Mouse (Mus musculus): ENCODE measurements around the gene Stx12. TPM values are rescaled to one million over a fixed set of nuclear protein-coding genes. Genes with fewer than 3 reads are reported as not detected.

Stx12 gene
- polyA plus RNA-seq, 1 experiment from 2014 or later: 164 TPM

- Histone ChIP-seq H3K27me3 (replicated peaks; ENCODE audit: control insufficient read depth, insufficient read depth, low read length) (no peaks in the 10 kb centered on the region), H3K4me3 (replicated peaks; ENCODE audit: low read length) (no peak overlapping the region), H3K36me3 (ENCODE audit: control insufficient read depth, insufficient read depth) (peaks cover 30% of the 10 kb centered on the region), H3K4me2 (ENCODE audit: low read length) (no peak overlapping the region), H3K9me3 (ENCODE audit: control insufficient read depth, low read length) (no peaks in the 10 kb centered on the region), H3K9ac (replicated peaks; ENCODE audit: low read depth, low read length) (no peak overlapping the region), H3K27ac (ENCODE audit: low read length) (no peak overlapping the region), H3K4me1 (replicated peaks; ENCODE audit: control insufficient read depth, insufficient read depth, low read length) (no peaks in the 10 kb centered on the region)
- ATAC-seq: no peak
- 90% methylated on average over 6 of the region's 6 CpGs for WGBS
These were observed 27.8 kb upstream of the Stx12 start for GRCm38 (mm10) chr4:132912156-132912555.

- Histone ChIP-seq H3K36me3 (ENCODE audit: control insufficient read depth, insufficient read depth) (peaks cover 33% of the 10 kb centered on the region), H3K4me1 (replicated peaks; ENCODE audit: control insufficient read depth, insufficient read depth, low read length) (no peaks in the 10 kb centered on the region), H3K9me3 (ENCODE audit: control insufficient read depth, low read length) (no peaks in the 10 kb centered on the region), H3K9ac (replicated peaks; ENCODE audit: low read depth, low read length) (no peak overlapping the region), H3K27ac (ENCODE audit: low read length) (no peak overlapping the region), H3K4me3 (replicated peaks; ENCODE audit: low read length) (no peak overlapping the region), H3K27me3 (replicated peaks; ENCODE audit: control insufficient read depth, insufficient read depth, low read length) (no peaks in the 10 kb centered on the region), H3K4me2 (ENCODE audit: low read length) (no peak overlapping the region)
- 92% methylated on average over 5 of the region's 5 CpGs for WGBS
- ATAC-seq: no peak
These were observed 21.6 kb upstream of the Stx12 start for GRCm38 (mm10) chr4:132905843-132906360.

GRCm38 (mm10) chr4:132904765-132905309 is 20.5 kb upstream of the Stx12 start:
- H3K27ac ChIP-seq (ENCODE audit: low read length): no peak overlapping the region
- WGBS: 86% methylated on average over 9 of the region's 9 CpGs
- no peak for ATAC-seq

GRCm38 (mm10) chr4:132904071-132904470 is 19.8 kb upstream of the Stx12 start:
- WGBS: 93% methylated on average over 2 of the region's 2 CpGs
- no peak for ATAC-seq
- Histone ChIP-seq H3K27me3 (replicated peaks; ENCODE audit: control insufficient read depth, insufficient read depth, low read length) (no peaks in the 10 kb centered on the region), H3K4me1 (replicated peaks; ENCODE audit: control insufficient read depth, insufficient read depth, low read length) (no peaks in the 10 kb centered on the region), H3K36me3 (ENCODE audit: control insufficient read depth, insufficient read depth) (peaks cover 21% of the 10 kb centered on the region), H3K9ac (replicated peaks; ENCODE audit: low read depth, low read length) (no peak overlapping the region), H3K9me3 (ENCODE audit: control insufficient read depth, low read length) (no peaks in the 10 kb centered on the region), H3K27ac (ENCODE audit: low read length) (no peak overlapping the region), H3K4me3 (replicated peaks; ENCODE audit: low read length) (no peak overlapping the region), H3K4me2 (ENCODE audit: low read length) (no peak overlapping the region)

More at GRCm38 (mm10) chr4:132904765-132905309, 20.5 kb upstream of the Stx12 start:
- H3K4me3 ChIP-seq (replicated peaks; ENCODE audit: low read length): no peak overlapping the region
- H3K36me3 ChIP-seq (ENCODE audit: control insufficient read depth, insufficient read depth): peaks cover 28% of the 10 kb centered on the region
- H3K27me3 ChIP-seq (replicated peaks; ENCODE audit: control insufficient read depth, insufficient read depth, low read length): no peaks in the 10 kb centered on the region
- H3K4me2 ChIP-seq (ENCODE audit: low read length): no peak overlapping the region
- no peak overlapping the region for H3K9ac ChIP-seq (replicated peaks; ENCODE audit: low read depth, low read length)
- H3K4me1 ChIP-seq (replicated peaks; ENCODE audit: control insufficient read depth, insufficient read depth, low read length): no peaks in the 10 kb centered on the region
- H3K9me3 ChIP-seq (ENCODE audit: control insufficient read depth, low read length): no peaks in the 10 kb centered on the region

- ATAC-seq: no peak
These were observed 13.9 kb upstream of the Stx12 start for GRCm38 (mm10) chr4:132898197-132898596.

GRCm38 (mm10) chr4:132894402-132894801 is 10.1 kb upstream of the Stx12 start:
- H3K9ac ChIP-seq (replicated peaks; ENCODE audit: low read depth, low read length): no peak overlapping the region
- ATAC-seq: no peak

More at GRCm38 (mm10) chr4:132898197-132898596, 13.9 kb upstream of the Stx12 start:
- Histone ChIP-seq H3K9ac (replicated peaks; ENCODE audit: low read depth, low read length) (no peak overlapping the region), H3K27ac (ENCODE audit: low read length) (no peak overlapping the region), H3K4me1 (replicated peaks; ENCODE audit: control insufficient read depth, insufficient read depth, low read length) (no peaks in the 10 kb centered on the region), H3K4me3 (replicated peaks; ENCODE audit: low read length) (no peak overlapping the region), H3K4me2 (ENCODE audit: low read length) (no peak overlapping the region), H3K36me3 (ENCODE audit: control insufficient read depth, insufficient read depth) (peaks cover 9% of the 10 kb centered on the region; the same call in 1 of the 2 replicates), H3K9me3 (ENCODE audit: control insufficient read depth, low read length) (no peaks in the 10 kb centered on the region), H3K27me3 (replicated peaks; ENCODE audit: control insufficient read depth, insufficient read depth, low read length) (no peaks in the 10 kb centered on the region)
- 90% methylated on average over 9 of the region's 9 CpGs for WGBS

GRCm38 (mm10) chr4:132884844-132885374 is 600 bp upstream of the Stx12 start:
- Histone ChIP-seq H3K27ac (ENCODE audit: low read length) (peak overlapping the region; percentile 33; the same call in 1 of the 2 replicates), H3K9me3 (ENCODE audit: control insufficient read depth, low read length) (no peaks in the 10 kb centered on the region), H3K4me1 (replicated peaks; ENCODE audit: control insufficient read depth, insufficient read depth, low read length) (peaks cover 24% of the 10 kb centered on the region), H3K36me3 (ENCODE audit: control insufficient read depth, insufficient read depth) (no peaks in the 10 kb centered on the region), H3K4me3 (replicated peaks; ENCODE audit: low read length) (peak overlapping the region; percentile 83), H3K4me2 (ENCODE audit: low read length) (peak overlapping the region; percentile 95), H3K9ac (replicated peaks; ENCODE audit: low read depth, low read length) (peak overlapping the region; percentile 96), H3K27me3 (replicated peaks; ENCODE audit: control insufficient read depth, insufficient read depth, low read length) (no peaks in the 10 kb centered on the region)
- 0 out of 2 replicates have a peak, but pooled peaks have one; percentile 2 for ATAC-seq
- WGBS: 7% methylated on average over 9 of the region's 9 CpGs

More at GRCm38 (mm10) chr4:132894402-132894801, 10.1 kb upstream of the Stx12 start:
- Histone ChIP-seq H3K4me2 (ENCODE audit: low read length) (no peak overlapping the region), H3K4me1 (replicated peaks; ENCODE audit: control insufficient read depth, insufficient read depth, low read length) (no peaks in the 10 kb centered on the region), H3K9me3 (ENCODE audit: control insufficient read depth, low read length) (no peaks in the 10 kb centered on the region), H3K27me3 (replicated peaks; ENCODE audit: control insufficient read depth, insufficient read depth, low read length) (no peaks in the 10 kb centered on the region), H3K27ac (ENCODE audit: low read length) (no peak overlapping the region), H3K36me3 (ENCODE audit: control insufficient read depth, insufficient read depth) (no peaks in the 10 kb centered on the region), H3K4me3 (replicated peaks; ENCODE audit: low read length) (no peak overlapping the region)
- WGBS: 5% methylated on average over 7 of the region's 7 CpGs

GRCm38 (mm10) chr4:132883561-132884063 is 697 bp downstream of the Stx12 start:
- H3K27ac ChIP-seq (ENCODE audit: low read length): no peak overlapping the region; the same call in 1 of the 2 replicates
- peak overlapping the region; percentile 96 for H3K9ac ChIP-seq (replicated peaks; ENCODE audit: low read depth, low read length)
- H3K4me2 ChIP-seq (ENCODE audit: low read length): peak overlapping the region; percentile 95
- peaks cover 24% of the 10 kb centered on the region for H3K4me1 ChIP-seq (replicated peaks; ENCODE audit: control insufficient read depth, insufficient read depth, low read length)
- 2% methylated on average over 21 of the region's 21 CpGs for WGBS
- peak; percentile 7; the same call in 1 of the 2 replicates for ATAC-seq
- no peaks in the 10 kb centered on the region for H3K27me3 ChIP-seq (replicated peaks; ENCODE audit: control insufficient read depth, insufficient read depth, low read length)
- H3K9me3 ChIP-seq (ENCODE audit: control insufficient read depth, low read length): no peaks in the 10 kb centered on the region
- no peaks in the 10 kb centered on the region for H3K36me3 ChIP-seq (ENCODE audit: control insufficient read depth, insufficient read depth)
- H3K4me3 ChIP-seq (replicated peaks; ENCODE audit: low read length): peak overlapping the region; percentile 83

GRCm38 (mm10) chr4:132874363-132875097 is 9.8 kb downstream of the Stx12 start:
- no peak overlapping the region for H3K4me3 ChIP-seq (replicated peaks; ENCODE audit: low read length)
- no peak for ATAC-seq
- H3K4me1 ChIP-seq (replicated peaks; ENCODE audit: control insufficient read depth, insufficient read depth, low read length): no peaks in the 10 kb centered on the region
- no peak overlapping the region for H3K27ac ChIP-seq (ENCODE audit: low read length)
- 93% methylated on average over 7 of the region's 7 CpGs for WGBS
- no peak overlapping the region for H3K9ac ChIP-seq (replicated peaks; ENCODE audit: low read depth, low read length)
- H3K9me3 ChIP-seq (ENCODE audit: control insufficient read depth, low read length): no peaks in the 10 kb centered on the region
- H3K27me3 ChIP-seq (replicated peaks; ENCODE audit: control insufficient read depth, insufficient read depth, low read length): no peaks in the 10 kb centered on the region
- H3K4me2 ChIP-seq (ENCODE audit: low read length): no peak overlapping the region
- H3K36me3 ChIP-seq (ENCODE audit: control insufficient read depth, insufficient read depth): peaks cover 4% of the 10 kb centered on the region; the same call in 1 of the 2 replicates
